Mouse (Mus musculus): ENCODE results near the gene Nt5c3. TPM values are rescaled to one million over a fixed set of nuclear protein-coding genes. Genes with fewer than 3 reads are reported as not detected.
A peak's percentile ranks its signal among the peaks of the same experiment; 100 is the strongest.
"Not testable (repeated sequence)": the region's sequence is repeated elsewhere in the genome, so short reads cannot be mapped to it uniquely, and the experiment has no call there.

Nt5c3 gene
- total RNA-seq, 2 experiments from 2014 or later: 41.4 to 49.5 TPM

- DNase-seq (ENCODE audit: low spot score): no peak
These were observed 18.2 kb downstream of the Nt5c3 start for GRCm38 (mm10) chr6:56905486-56905885.

- DNase-seq (ENCODE audit: low spot score): no peak
These were observed 18.8 kb downstream of the Nt5c3 start for GRCm38 (mm10) chr6:56904982-56905381.

- no peak for DNase-seq (ENCODE audit: low spot score)
These were observed 19.4 kb downstream of the Nt5c3 start for GRCm38 (mm10) chr6:56904330-56904729.

GRCm38 (mm10) chr6:56903831-56904230, 19.9 kb downstream of the Nt5c3 start:
- no peak for DNase-seq (ENCODE audit: low spot score)

GRCm38 (mm10) chr6:56902606-56903520, 20.9 kb downstream of the Nt5c3 start:
- no peak for DNase-seq (ENCODE audit: low spot score)

GRCm38 (mm10) chr6:56901824-56902386, 21.8 kb downstream of the Nt5c3 start:
- DNase-seq (ENCODE audit: low spot score): peak; percentile 81

GRCm38 (mm10) chr6:56901336-56901735, 22.4 kb downstream of the Nt5c3 start:
- no peak for DNase-seq (ENCODE audit: low spot score)

- peak; percentile 66 for DNase-seq (ENCODE audit: low spot score)
These were observed 24.1 kb downstream of the Nt5c3 start for GRCm38 (mm10) chr6:56899601-56900000.

- no peak for DNase-seq (ENCODE audit: low spot score)
These were observed 33.0 kb downstream of the Nt5c3 start for GRCm38 (mm10) chr6:56890762-56891161.

- DNase-seq (ENCODE audit: low spot score): peak; percentile 72
These were observed 35.2 kb downstream of the Nt5c3 start for GRCm38 (mm10) chr6:56888561-56888960.

- no peak for DNase-seq (ENCODE audit: low spot score)
These were observed 44.3 kb downstream of the Nt5c3 start for GRCm38 (mm10) chr6:56879352-56879955.

GRCm38 (mm10) chr6:56877985-56878384, 45.7 kb downstream of the Nt5c3 start:
- DNase-seq (ENCODE audit: low spot score): no peak

- no peak for DNase-seq (ENCODE audit: low spot score)
These were observed 46.9 kb downstream of the Nt5c3 start for GRCm38 (mm10) chr6:56876870-56877269.

GRCm38 (mm10) chr6:56870027-56870426, 53.7 kb downstream of the Nt5c3 start:
- DNase-seq (ENCODE audit: low spot score): no peak

GRCm38 (mm10) chr6:56868565-56868964, 55.2 kb downstream of the Nt5c3 start:
- DNase-seq (ENCODE audit: low spot score): no peak

- not testable (repeated sequence) for DNase-seq (ENCODE audit: low spot score)
These were observed 56.8 kb downstream of the Nt5c3 start for GRCm38 (mm10) chr6:56866899-56867298.

- no peak for DNase-seq (ENCODE audit: low spot score)
These were observed 63.4 kb downstream of the Nt5c3 start for GRCm38 (mm10) chr6:56860205-56860848.

GRCm38 (mm10) chr6:56856748-56857147, 67.0 kb downstream of the Nt5c3 start:
- DNase-seq (ENCODE audit: low spot score): no peak

- DNase-seq (ENCODE audit: low spot score): no peak
These were observed 68.9 kb downstream of the Nt5c3 start for GRCm38 (mm10) chr6:56854803-56855202.

- DNase-seq (ENCODE audit: low spot score): no peak
These were observed 73.4 kb downstream of the Nt5c3 start for GRCm38 (mm10) chr6:56850315-56850714.

- no peak for DNase-seq (ENCODE audit: low spot score)
These were observed 74.8 kb downstream of the Nt5c3 start for GRCm38 (mm10) chr6:56848974-56849373.

- DNase-seq (ENCODE audit: low spot score): no peak
These were observed 79.4 kb downstream of the Nt5c3 start for GRCm38 (mm10) chr6:56844365-56844764.

Measured in gastrocnemius, adult 18-20 months (tissue).